Mouse (Mus musculus) left cerebral cortex, adult 9 months (tissue): ENCODE measurements around the gene Hao1.

Experiments
- DNase-seq, 2 experiments: peaks; one replicate each; pipeline ENCODE4 v3.0.0; 2022; ENCODE audit warnings: low spot score in 2 of 2

Hao1 gene

DNA sequence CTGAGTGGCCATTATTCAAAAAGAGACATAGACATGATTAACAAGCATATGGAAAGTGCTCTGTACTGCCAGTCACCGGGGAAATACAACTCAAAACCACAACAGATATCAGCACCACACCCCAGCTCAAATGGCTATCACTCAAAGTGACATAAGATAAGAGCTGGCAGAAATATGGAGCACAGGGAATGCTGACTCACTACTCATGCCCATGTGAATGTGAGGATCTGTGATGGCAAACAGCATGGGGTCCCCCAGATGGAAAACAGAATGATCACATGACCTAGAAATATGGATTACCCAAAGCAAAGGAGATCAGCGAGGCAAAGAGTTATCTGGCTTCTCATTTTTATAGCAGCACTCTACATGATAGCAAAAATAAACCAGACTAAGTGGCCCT lies 89.0 kb downstream of the Hao1 start:
- no peak for DNase-seq

DNA sequence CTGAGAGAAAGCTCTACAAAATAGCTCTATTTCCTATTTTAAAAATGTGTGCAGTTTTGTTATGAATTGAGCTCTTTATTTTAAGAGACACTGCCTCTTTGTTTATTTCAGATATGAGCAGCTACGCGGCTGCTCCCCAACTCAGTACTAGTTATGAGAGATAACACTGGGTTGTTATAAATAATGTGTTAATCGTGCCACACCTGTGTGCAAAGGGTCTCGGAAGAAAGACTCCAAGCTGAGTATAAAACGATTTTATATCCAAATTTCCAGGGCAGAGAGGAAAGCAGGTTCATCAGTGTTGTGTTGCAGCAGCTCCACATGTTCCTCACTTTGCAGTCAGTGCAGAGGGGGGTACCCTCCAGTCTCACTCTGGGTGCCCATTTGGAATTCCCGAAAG lies 91.8 kb downstream of the Hao1 start:
- DNase-seq, result no peak

DNA sequence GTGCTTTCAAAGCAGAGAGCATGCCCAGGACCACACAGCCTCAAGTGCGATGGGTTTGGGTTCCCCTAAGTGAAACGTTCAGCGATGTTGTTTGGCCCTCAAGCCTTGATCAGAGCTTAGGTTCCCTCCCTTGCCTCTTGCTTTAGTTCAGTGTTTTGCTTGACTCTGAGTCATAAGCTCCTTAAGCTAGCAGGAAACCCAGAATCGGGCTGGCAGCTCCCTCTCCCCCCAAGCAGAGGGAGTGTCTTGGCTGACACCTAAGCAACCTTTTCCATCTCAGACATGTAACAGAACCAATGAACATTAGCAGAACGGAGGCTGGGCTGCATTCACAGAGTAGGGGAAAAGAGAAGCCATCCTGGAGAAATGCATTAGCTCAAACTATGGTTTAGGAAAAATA lies 93.3 kb downstream of the Hao1 start:
- no peak for DNase-seq

DNA sequence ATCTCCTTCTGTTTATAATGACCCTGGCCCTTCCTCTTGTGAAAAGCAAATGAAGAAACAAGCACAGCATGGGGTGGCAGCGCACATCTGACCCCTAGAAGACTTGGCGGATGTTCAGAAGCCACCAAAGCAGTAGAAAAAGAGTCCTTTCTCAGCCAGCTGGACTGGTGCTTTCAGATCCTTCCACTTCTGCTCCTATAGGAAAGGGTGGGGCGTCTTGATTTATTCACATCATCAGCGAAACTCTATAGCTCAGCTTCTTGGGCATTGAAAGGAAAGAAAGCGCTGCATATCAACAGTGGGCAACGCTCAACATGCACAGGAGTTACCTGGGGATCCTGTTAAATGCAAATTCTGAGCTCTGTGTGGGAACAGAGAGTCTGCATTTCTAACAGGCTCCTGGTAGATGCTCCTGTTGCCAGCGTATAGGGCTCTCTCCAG lies 98.1 kb downstream of the Hao1 start:
- DNase-seq, result no peak

DNA sequence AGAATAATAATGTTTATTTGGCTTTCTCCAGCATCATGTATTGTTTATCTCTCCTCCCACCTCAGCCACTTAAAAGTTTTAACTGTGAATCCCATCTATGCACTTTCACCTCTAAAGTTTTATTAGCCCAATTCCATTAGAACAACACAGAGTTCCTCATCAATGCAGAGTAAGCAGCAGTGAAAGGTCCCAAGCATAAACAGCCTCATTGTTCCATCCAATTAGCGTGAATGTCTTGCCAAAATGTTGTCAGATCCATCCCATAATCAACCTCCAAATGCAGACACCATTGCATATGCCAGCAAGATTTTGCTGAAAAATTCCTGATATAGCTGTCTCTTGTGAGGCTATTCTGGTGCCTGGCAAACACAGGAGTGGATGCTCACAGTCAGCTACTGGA lies 101.4 kb downstream of the Hao1 start:
- no peak for DNase-seq

DNA sequence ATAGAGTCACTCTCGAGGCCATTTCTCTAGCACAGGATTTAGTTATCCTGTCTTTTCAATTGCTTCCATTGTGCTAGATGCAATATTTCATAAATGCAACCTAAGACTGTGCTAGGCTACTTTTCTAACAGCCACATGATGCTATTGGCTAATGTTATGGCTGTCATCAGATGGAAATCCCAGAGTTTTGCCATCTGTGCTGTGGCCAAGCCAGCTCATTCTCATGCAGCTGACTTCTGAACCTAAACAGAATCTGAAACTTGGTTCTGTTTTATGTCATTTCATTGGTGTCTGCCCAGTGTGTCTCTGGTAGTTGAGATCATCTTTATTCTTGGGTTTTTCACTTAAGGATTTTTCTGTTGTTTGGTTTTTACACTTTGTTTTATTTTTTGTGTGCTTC lies 103.2 kb downstream of the Hao1 start:
- no peak for DNase-seq
